Mouse (Mus musculus): ENCODE measurements around the gene Has1. TPM values are rescaled to one million over a fixed set of nuclear protein-coding genes. Genes with fewer than 3 reads are reported as not detected.
"Not testable (repeated sequence)": the region's sequence is repeated elsewhere in the genome, so short reads cannot be mapped to it uniquely, and the experiment has no call there.

Has1 gene
- polyA plus RNA-seq, 1 experiment = 0.62 TPM

DNA sequence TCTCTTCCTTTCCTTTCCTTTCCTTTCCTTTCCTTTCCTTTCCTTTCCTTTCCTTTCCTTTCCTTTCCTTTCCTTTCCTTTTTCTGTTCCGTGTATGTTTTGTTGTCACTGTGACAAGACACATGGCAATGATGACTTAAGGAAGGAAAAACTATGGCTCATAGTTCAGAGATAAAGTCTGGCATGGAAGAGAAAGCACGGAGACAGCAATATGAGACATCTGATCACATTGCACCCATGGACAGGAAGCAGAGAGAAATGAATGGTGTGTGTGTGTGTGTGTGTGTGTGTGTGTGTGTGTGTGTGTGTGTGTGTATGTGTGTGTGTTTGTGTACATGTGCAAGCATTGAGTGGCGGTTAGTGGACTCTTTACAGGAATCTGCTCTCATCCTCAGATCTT is 10.4 kb downstream of the Has1 start:
- not testable (repeated sequence) for DNase-seq (ENCODE audit: low spot score)

DNA sequence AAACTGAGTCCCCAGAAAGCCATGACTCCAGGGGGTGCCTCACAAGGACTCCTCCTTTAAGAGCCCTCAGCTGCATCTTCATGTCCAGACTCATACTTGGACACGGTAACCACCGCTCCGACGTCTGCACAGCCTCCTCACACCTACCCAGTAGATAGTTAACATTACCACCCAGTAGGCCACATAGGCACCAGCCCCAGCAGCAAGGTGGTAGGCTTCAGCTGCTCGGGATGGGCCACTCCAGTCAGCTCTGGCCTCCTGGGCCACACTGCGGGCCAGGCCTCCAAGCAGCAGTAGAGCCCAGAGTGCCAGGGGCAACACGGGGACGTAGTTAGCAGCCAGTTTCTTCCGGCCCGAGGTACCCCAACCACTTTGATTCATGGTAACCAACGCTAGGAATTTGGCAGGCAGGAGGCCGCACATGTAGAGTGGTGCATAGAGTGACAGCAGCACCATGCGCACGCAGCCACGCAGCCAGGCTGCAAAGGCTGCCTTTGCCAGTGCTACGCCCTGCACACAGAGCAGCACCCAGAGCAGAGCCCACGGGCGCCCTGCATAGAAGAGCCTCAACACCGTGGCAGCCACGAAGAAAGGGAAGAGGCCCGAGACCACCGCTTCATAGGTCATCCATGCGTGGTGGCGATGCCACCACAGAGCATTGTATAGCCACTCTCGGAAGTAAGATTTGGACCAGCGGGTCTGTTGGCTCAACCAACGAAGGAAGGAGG is 11.3 kb downstream of the Has1 start:
- no peak for DNase-seq (ENCODE audit: low spot score)

DNA sequence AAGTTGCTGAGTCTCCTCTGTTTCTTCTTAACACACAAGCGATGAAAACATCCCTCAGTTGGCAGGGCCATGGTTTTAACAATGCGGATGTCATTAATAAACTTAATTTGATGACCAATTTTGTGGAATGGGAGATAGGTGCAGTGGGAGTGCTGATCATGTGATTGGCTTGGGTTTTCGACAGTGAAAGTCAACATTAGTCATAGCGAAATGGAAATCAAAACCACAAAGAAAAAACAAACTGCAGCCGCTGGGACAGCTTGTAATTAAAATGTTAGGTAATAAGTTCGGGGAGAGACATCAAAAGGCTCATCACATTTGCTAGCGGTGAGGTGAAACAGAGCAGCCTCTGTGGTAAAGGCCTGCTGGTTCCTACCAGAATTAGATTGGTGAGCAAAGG is 14.2 kb downstream of the Has1 start:
- DNase-seq (ENCODE audit: low spot score) = no peak

DNA sequence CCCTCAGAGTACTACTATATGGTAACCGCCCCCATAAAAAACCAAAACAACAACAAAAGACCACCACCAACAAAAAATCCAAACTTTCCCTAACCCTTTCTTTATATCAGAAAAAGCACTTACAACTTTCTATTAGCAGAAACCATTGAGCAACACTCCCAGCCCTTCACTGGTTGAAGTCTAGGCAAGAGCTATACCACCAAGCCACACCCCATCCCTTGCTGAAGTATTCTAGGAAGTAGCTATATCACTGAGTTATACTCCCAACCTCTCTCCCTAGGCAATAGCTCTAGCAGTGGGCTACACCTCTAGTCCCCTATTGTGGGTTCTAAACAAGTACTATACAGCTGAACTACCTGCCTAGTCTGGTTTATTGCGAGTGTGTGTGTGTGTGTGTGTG is 15.7 kb downstream of the Has1 start:
- DNase-seq (ENCODE audit: low spot score) = no peak

DNA sequence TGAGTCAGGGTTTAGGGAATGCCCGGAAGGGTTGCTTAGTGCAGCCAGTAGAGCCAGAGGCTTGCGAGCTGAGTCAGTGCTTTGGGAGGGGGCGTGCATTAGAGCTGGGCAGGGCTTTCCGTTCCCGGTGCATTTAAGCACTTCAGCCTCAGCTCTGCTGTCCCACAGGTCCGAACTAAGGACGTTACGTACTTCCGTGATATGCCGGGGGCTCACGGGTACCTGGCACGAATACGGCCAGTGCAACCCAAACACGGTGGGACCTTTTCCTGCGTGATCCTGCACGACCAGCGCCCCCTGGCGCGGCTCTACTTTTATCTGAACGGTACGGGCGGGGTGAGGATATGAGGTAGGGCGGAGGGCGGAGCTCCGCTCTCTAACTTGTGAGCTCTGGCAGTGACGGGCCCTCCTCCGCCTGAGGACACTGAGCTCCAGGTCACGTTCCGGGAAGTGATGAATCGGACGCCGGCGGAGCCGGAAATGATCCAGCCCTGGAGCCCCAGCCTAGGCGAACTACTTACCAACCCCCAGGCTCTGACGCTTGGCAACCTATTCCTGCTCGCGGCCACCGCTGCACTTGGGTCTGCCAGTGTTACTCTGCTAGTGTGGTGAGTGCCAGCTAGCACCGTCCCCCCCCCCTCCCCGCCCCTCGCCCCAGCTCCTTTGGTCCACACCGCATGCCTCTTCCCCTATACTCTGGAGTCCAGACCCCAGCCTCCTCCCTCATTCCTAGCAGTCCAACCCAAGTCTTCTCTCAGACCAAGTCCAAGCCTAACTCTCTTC is 16.9 kb downstream of the Has1 start:
- peak; percentile 95 for DNase-seq (ENCODE audit: low spot score)

DNA sequence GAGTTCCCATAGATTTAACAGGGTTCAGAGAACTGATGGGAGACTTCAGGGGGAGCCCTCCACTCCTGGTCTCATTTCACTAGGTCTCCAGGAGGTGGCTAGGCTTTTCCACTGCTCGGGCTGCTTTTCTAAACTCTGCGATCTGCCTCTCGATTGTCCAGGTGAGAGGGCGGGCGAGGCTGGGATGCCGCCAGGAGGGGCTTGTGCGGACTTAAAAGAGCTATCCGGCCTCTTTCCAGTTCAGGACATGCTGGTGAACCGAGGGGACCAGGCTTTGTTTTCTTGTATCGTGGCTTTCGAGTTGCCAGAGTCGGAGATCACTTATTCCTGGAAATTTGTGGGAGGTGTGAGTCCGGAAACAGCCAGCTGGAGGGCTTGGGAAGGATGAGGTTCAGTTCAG is 17.6 kb downstream of the Has1 start:
- no peak for DNase-seq (ENCODE audit: low spot score)

DNA sequence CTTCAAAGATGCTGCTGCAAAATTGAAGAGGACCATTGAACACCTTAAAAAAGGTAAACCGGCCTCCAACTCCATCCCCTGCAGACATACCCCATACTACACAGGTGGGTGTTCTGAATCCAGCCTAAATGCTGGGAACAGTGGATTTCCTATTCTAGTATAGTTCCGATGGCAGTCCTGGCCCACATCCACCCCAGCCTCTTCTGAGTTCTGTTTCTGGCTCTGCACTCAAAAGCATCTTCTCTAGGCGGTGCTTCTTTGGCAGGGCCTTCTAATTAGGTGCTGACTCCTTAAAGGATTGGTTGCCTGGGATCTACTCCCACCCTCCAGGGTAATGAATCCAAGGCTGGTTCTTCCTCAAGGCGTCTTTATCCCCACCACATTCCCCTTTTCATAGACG is 18.9 kb downstream of the Has1 start:
- DNase-seq (ENCODE audit: low spot score) = no peak

DNA sequence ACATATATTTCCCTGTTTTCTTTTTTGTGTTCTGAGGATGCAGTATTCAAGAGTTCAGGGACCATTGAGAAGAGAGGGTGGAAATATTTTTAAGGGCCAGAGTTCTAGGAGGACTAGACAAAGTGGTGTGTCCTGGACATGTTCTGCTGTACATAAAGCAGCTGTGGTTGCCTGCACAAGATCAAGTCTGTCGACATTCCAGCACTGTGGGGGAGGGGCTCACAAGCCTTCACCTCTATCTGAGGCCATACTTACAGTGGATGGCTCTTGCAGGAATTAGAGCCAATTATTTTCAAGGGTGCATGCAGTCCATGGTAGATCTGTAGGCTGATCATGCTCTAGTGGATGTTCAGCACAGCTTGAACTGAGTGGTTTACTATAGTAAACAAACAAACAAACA is 20.1 kb downstream of the Has1 start:
- DNase-seq (ENCODE audit: low spot score) = no peak

DNA sequence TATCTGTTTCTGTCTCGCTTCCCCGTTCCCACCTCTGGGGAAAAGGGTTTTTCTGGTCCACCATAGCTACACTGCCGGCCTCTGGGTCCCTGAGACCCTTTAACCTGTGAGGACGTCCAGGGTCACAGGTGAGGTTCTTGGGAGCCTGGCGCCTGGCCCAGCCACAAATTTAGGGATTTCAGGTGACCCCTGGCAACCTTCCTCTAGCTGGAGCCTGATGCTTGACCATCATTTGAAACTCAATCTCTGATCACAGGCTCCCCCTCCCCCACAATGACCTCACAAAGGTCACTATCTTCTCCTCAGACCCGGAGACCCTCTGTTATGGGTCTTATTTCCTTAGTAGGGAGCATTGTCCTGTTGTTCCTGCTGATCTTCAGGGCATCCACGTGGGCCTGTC is 24.3 kb downstream of the Has1 start:
- no peak for DNase-seq (ENCODE audit: low spot score)

DNA sequence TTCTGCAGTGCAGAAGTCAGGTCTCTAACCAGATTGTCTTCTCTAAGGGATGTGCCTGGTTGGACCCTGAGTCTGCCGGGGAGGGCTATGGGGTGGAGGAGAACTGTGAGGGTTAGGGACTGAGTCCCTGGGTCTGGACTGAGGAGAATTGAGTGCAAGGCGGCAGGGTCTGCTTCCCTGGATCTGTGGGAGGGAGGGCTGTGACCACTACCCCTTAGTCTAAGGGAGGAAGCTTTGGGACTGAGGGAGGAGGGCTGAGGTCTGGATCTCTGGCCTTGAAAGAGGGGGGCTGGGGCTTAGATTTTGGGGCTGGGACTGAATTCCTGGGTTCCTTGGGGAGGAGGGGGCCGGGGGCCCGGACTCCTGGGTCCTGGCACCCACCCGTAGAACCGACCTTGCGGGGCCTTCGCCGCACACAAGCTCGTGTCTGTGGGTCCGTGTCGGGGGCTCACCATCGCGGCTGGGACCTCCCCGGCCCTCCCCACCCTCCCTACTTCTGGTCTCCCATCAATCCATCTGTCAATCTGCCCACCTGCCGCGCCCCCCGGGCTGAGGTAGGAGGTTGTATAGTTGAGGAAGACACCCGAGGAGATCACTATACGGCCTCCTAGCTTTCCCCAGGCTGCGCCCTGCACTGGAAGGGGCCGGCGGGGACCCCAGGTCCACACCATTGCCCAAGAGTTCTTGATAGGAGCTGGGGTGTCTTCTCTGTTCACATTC is 25.0 kb downstream of the Has1 start:
- DNase-seq (ENCODE audit: low spot score) = no peak

DNA sequence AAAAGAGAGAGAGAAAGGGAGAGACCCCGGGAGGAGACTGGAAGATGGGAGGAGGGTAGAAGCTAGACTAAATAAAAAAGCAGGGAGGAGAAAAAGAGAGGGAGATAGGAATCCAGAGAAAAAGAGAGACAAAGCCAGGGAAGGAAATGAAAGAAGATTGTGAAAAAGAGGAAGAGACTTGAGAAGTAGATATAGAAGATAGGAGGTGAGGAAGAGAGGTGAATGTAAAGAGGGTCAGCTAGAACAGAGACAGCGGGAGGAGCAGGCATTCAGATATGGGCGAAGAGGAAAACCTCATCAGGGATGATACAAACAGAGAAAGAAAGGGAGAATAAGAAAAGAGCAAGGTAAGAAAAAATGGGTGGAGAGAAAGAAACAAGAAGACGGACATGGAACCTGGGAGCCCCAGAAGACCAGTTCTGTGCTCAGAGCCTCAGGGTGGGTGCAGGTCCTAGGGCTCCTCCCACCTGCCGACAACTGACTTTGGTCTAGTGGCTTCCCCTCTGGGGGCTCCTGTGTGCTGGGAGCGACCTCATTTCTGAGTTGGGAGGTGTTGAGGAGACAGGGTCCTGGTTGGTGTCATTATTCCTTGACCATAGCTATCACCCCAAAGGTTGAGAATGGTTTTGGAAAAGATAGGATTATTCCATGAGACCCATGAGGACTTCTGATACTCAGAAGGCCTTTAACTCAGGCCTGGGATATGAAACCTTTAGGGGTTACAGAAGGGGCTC is 25.8 kb downstream of the Has1 start:
- no peak for DNase-seq (ENCODE audit: low spot score)

DNA sequence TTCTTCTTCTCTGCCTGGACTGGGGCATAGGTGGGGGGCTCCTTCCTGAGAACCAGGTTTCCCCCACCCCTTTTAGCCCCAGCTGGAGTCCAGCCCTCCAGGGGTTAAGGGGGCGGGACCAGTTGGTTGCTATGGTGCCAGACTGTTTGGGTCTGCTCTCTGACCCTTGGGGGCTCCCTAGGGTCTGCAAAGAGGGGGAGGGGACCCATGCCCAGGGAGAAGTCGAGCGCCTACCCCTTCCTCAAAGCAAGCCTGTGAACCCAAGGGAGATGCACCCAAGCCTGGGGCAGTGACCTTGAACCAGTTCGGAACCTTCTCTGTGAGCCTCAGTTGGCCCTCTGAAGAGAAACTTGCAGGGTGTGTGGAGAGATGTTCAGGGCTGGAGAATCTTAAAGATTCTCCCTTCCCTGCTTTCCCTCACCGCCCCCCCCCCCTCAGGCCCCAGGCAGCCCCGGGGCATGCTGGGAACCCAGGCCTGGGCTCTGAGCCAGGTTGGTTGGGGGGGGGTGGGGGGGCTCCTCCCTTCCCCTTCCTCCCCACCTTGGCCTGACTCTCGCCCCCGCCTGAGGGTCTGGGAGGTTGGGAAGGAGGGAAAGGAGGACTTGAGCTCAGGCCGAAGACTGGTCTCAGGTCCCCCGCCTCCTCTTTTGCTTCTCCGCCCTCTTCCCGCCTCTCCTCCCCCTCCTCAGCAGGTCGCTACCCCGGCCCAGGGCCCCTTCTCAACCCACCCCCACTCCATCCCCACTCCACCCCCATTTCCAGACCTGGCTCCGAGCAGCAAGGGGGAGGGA is 26.6 kb downstream of the Has1 start:
- DNase-seq (ENCODE audit: low spot score) = no peak

DNA sequence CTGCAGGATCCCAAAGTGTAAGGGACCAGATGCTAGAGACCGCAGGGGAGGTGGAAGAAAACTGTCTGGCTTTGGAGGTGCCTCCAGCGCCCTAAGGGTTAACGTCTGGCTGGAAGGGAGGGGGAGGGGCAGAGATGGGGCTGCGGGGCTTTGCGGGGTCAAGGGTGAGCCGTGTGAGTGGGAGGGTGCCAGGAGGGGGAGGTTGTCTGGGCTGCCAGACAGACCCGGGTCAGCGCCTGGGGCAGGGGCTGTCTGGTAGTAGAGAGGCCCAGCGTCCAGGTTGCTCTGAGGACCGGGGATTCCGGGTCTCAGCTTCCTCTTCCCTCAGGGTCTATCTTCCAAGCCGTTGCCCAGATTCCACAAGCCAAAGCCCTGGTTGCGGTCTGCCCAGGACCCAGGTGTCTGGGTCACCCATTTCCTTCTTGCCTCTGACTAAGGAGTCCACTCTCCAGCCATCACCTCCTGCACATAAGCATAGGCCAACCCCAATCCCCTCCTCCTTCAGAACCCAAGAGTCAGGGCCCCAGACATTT is 27.3 kb downstream of the Has1 start:
- peak; percentile 53 for DNase-seq (ENCODE audit: low spot score)

DNA sequence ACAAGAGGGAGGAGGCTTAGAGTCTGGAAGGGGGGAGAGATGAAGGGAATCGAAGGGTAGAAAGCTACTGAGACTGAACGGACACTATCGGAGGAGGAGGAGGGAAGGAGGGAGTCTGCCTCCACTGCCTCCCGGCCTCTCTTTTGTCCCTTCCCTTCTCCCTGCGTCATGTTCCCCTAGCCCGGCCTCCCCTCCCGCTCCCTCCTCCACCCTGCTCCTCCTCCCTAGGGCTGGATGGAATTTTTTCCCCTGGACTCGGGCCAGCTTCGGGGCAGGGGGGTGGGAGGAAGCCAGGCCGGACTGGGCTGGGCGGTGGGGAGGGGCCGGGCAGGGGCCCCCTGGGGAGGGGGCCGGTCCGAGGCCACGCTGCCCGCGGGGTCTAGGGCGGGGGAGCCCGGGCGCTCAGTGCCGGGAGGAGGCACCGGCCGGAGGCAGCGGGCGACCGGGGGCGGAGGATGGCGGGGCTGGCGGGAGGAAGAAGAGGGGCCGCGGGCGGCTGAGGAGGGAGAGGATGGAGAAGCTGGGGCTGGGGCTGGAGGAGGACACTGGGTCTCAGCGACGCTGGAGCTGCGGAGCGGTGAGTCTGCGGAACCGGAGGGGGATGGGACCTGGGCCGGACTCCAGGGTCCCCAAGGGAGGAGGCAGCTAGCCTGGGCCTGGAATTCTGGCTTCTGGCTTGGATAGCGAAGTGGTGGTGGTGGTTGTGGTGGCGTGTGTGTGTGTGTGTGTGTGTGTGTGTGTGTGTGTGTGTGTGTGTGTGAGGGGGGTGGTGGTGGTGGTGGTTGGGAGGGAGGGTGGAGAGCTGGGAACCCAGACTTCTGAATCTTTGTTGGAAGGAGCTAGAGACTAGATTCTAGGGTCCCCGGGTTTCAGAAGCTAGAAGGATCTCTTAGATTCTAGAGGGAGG is 28.0 kb downstream of the Has1 start, which contains the start of gene Spaca6:
Spaca6 (plus strand) TSS at position 408 of the 907 bp plus-strand sequence.
- peak; percentile 90 for DNase-seq (ENCODE audit: low spot score)

DNA sequence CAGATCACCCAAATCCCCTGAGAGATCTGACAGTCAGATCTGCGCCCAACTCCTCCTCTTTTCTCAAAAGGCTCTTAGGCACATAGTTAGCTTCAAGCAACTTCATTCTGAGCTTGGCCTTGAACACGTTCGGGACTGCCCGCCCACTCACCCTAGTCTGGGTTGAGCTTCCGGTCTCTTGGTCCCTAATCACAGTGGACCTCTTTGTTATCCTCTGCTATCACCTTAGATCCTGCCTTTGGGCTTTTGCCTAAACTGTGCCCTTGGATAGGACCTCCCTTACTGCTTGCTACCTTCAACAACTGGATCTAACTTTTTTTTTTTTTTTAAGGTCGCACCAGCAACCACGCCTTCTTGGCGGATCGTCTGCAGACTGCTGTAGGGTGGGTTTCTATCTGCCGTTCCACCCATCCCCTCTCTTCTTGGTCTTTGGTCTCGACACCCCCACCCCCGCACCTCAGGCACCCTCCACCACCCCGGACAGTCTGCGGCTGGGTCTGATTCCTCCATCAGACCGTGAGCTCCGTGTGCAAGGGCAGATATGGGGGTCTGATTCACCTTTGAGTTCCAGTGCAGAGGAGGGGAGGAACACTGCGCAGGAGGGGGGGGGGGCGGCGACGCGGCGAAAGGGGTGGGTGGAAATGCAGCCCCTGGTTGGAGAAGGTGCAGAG is 28.9 kb downstream of the Has1 start:
- no peak for DNase-seq (ENCODE audit: low spot score)

DNA sequence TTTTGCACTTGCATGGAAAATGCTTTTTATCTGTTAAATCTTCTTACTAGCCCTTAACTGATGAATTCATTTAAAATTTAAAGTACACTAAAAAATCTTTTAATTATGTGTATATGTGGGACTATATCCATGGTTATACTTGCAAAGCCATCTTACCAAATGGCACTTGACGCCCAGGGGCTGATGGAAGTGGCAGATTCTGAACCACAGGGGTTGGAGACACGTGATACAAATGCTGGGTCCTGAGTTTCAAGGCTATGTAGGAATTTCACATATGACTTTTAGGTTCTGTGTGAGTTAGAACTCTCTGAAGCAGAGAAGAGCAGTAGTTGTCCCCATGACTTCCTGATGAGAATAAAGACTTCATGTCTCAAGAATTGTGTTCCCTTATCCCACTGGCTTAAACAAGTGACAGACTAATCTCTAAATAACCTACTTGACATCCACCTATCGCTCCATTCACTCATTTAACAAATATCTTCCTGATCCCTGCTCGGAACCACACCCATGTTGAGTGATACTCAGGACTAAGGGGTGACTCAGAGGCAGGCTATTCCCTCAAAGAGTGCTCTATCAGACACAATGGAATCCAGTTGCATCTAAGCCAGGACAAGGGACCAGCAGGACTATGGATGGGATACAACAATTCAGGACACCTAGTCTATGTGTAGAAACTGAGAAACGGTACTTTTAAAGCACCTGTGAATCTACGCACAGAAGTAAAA is 31.2 kb downstream of the Has1 start:
- no peak for DNase-seq (ENCODE audit: low spot score)

DNA sequence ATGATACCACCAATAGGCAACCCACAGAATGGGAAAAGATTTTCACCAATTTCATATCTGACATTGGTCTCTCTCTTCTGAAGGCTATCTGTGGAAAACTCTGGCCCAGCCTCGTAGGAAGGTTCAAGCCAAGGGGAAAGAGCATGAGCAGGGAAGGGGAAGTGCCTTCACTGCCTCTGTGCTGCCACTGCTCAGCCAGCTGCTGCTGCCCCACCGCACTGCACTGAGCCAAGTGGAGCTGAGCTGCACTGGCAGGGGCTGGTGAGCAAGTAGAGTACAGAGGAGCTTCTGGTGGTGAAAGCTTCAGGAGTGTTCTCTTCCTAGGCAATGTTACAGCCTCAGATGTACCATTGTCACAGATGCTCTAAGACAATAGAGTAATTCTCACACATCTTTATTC is 59.5 kb downstream of the Has1 start:
- no peak for DNase-seq (ENCODE audit: low spot score)
